Mouse (Mus musculus) cerebral cortex, adult 2 months (tissue): ENCODE measurements around the gene Npl.

Experiments used
- WGBS: fragments of 180-500 bp; shearing (Covaris S2); methylation state at CpG from one replicate; pipeline ENCODE4 v1.1.7; 2018; 5-methylcytosine and 5-hydroxymethylcytosine counted together

Npl gene

GRCm38 (mm10) chr1:153489132-153489531 lies 60.7 kb downstream of the Npl start:
- WGBS = 42% methylated on average over 7 of the region's 7 CpGs

GRCm38 (mm10) chr1:153487500-153487879 lies 62.4 kb downstream of the Npl start, which contains the start of gene Dhx9:
Dhx9 (minus strand) TSS chr1:153487660.
- WGBS = under 1% methylated on average over 35 of the region's 35 CpGs

GRCm38 (mm10) chr1:153486767-153487499 lies 62.9 kb downstream of the Npl start:
- WGBS = under 1% methylated on average over 64 of the region's 64 CpGs

- 10% methylated on average over 6 of the region's 6 CpGs for WGBS
Observed at GRCm38 (mm10) chr1:153486120-153486519, 63.7 kb downstream of the Npl start.

GRCm38 (mm10) chr1:153485201-153485796 lies 64.5 kb downstream of the Npl start:
- 31% methylated on average over 2 of the region's 2 CpGs for WGBS

GRCm38 (mm10) chr1:153481025-153481412 lies 68.8 kb downstream of the Npl start:
- WGBS = 74% methylated on average over 1 of the region's 1 CpGs

GRCm38 (mm10) chr1:153480386-153481024 lies 69.3 kb downstream of the Npl start:
- 36% methylated on average over 1 of the region's 1 CpGs for WGBS

GRCm38 (mm10) chr1:153479296-153479695 lies 70.5 kb downstream of the Npl start:
- 66% methylated on average over 1 of the region's 1 CpGs for WGBS

- 61% methylated on average over 1 of the region's 1 CpGs for WGBS
Observed at GRCm38 (mm10) chr1:153461796-153462195, 88.0 kb downstream of the Npl start.

GRCm38 (mm10) chr1:153456137-153456536 lies 93.7 kb downstream of the Npl start:
- WGBS = 83% methylated on average over 5 of the region's 5 CpGs

GRCm38 (mm10) chr1:153453146-153453642 lies 96.7 kb downstream of the Npl start:
- 86% methylated on average over 3 of the region's 3 CpGs for WGBS
